Mouse (Mus musculus) cerebellum, postnatal 10 days (tissue): ENCODE data around the gene Pnpla3.

Source experiments
- DNase-seq, 2 experiments: peaks; one replicate each; pipeline ENCODE4 v3.0.0; 2021; ENCODE audit warnings: mixed read lengths in 2 of 2

Pnpla3 gene

DNA sequence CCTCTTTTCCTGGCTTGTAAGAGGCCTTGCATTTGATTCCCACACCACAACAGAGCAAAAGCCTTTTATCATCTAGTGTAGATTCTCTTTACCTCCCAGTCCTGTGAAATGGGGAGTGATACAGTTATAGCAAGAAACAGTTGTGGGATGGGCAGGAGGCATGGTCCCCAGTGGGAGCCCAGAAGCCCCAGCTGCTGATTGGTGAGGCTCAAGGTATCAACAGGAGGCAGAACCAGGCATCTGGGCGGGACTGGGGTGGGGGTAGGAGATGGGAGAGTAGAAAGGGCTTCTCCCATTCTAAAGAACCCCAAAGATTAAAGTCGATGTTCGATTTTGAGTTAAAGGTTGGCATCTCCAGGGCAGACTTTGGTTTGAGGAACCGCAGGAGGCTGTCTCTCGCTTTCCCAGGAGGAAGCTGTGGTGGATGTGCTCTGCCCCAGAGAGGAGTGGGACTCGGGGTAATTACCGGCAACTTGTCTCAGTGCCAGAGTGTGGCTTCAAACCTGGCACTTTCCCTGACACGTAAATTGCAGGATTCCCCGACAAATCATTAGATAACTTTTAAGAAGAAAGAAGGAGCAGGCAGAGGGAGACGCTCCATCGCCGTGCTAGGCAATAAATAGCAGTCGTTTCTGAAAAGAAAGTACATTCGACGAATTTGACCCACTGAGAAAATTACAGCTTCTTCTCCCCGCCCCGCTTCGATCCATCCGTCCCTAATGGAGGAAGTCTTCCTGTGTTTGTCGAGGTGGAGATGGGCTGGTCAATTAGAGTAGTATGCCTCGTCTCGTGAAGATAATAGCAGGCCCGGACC lies 50.5 kb downstream of the Pnpla3 start:
- DNase-seq: no peak

DNA sequence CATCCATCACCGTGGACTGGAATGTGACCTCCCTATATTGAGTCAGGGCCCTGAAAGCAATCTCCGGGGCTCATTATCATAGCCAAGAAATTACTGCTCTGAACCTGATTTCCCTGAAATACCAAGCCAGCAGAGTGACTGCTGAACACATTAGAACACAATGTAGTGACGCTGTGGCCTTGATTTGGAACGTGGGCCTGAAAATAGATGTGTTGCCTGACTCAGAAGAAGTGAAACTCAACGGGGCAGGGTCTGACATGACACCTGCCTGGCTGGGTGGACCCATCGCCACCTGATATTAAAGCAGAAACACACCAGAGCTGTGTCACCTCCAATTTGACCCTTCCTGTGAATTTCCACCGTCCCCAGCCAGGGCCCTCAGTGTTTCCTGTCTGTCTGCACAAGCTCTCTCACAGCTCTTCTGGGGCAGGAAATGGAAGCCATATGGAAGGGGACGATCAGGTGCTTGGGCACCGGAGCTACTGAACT lies 51.2 kb downstream of the Pnpla3 start:
- DNase-seq: no peak

DNA sequence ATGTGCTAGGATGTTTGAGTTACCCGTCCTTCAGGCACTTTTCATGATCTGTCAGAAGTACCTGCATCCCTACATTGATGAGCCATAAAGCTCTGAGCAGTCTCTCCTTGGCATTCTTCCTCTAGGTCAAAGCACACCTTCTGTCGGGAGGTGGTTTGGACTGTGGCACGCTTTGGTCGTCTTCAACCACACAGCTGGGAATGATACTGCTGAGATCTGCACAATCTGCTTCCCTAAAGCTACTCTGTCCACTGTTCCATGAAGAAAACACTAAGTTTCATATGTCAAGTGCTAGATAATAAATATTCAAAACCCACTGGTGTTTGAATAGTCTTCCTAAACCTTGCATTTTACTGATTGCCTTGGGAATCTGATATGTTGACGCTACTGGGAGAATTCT lies 53.9 kb downstream of the Pnpla3 start:
- DNase-seq: no peak

DNA sequence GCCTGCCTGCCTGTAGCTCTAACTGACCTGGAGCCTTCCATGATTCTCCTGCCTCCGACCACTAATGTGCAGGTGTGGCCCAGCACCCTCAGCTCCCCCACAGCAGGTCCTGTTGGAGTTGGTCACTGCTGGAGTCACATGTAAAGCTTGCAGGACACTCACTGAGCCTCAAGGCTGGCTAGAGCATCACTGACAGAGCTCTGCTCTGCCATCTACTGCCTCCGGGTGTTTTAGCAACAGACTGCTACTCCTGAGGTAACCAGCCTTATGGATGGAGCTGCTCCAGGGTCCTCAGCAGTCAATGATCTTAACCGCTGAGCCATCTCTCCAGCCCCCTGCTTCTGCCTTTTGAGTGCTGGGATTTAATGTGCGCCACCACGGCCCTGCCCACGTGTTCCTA lies 55.8 kb downstream of the Pnpla3 start:
- peak; percentile 60 to 62 for DNase-seq

DNA sequence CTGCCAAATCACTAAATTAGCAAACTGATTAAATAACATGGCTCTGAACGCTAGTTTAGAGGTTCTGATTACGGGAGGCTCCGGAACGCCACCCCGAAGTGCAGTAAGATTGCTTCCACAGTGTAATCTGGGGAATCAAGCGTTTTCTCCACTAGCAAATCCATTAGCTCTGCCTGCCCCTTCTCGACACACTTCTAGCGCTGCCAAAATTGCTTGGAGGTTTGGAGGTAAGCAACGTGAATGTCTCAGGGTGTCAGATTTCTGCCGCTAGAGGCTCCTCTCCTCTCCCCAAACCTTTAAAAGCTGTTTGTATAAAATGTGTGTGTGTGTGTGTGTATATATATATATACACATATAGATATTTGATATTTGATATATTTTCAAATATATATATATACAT lies 57.1 kb downstream of the Pnpla3 start:
- no peak for DNase-seq

DNA sequence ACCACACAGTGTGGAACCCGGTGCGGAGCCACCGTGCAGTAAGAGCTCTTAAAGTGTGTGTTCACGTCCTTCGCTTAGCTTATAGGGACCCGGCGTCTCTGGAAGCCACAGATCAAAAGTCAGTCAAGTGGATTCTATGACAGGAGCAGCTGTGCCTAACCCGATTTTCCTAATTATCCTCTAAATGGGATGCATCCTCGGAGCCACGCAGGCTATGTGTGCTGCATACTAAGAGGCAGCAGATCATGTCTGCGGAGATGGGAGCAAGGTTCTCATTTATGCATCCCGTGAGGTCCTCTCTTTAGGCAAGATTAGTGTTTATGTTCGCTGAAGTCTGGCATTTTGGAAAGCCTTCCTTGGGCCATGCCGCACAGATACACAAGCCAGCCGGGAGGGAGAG lies 59.3 kb downstream of the Pnpla3 start:
- DNase-seq: peak in 1 of 2 experiments; percentile 38

DNA sequence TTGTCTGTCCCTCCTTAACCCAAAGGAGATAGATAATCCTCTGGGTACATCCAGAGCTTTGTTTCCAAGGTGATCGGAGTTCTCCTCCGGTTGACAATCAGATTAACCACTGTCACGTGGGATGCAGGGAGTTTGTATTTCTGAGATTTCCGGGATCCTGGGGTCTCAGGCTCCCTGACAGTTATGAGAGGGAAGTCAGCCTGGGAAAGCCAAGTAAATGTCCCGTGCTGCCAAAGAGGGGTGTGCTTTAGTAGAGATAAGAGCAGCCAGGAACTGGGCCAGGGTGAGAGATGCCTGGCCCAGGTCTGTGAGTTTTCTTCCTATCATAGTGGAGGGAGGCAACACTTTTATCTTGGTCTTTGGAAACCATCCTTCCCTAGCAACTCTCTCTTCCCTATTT lies 63.0 kb downstream of the Pnpla3 start:
- DNase-seq: no peak

DNA sequence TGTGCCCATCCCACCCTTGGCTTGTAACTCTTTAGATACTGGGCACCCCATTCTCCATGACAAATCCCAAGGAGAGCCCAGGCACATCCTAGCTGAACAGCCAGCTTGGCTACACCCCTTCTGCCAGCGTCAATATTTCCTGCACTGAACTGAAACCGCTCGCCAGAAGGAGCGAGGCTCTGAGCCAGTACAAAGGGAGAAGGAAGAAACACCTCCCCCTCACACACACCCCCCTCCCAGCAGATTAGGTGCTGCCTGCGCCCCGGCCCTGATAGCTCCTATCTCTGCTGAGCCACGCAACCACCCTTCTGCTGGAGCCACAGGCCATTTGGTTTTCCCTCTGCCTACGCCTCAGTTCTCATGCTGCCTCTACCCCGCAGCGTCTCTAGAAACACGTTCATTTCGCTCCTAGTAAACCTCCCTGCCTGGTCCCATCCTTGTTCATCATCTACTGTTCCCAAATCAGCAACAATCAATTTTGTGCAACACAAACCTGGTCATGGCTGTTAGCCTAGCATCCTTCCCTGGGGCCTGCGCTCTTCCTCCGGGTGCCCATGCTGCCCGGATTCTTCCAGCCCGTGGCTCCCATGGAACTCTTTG lies 63.6 kb downstream of the Pnpla3 start:
- peak; percentile 75 to 77 for DNase-seq

DNA sequence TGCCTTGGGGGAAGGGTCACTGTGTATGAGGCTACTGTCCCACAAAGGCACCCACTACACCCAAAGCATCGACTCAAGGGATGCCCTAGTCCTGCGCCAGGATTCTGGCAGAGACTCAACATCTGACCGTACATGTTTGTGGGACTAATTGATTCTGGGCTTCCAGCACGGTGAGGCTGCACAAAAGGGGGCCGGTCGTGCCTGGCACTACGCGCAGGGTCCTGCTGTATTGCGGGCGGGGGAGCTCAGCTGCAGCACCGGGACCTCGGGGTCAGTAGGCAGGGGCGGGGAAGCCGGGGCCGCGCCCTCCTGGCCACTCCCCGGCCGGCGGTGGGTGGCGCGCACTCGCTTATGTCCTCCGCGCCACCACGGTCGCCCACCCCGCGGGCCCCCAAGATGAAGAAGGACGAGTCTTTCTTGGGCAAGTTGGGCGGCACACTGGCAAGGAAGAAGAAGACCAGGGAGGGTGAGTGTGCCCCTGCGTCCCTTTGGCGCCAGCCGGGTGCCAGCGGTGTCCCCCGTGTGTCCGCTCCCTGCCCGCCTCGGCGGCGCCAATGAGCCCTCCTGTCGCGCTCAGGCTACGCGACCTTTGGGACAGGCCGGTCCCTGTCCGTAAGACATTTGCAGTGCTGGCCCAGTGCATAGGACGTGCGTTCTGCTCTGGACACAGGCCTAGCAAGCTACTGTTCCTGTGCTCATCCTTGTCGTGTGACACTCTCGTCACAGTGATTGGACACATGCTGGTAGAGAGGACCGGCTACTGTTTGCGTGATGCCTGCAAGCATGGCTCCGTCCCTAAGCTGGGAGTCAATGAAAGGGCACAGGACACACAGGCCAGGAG lies 64.3 kb downstream of the Pnpla3 start, which contains the start of gene Parvb:
Gene Parvb, plus strand, starts transcription at position 323 of the 841 bp plus-strand sequence.
- DNase-seq: peak; percentile 63 to 71

DNA sequence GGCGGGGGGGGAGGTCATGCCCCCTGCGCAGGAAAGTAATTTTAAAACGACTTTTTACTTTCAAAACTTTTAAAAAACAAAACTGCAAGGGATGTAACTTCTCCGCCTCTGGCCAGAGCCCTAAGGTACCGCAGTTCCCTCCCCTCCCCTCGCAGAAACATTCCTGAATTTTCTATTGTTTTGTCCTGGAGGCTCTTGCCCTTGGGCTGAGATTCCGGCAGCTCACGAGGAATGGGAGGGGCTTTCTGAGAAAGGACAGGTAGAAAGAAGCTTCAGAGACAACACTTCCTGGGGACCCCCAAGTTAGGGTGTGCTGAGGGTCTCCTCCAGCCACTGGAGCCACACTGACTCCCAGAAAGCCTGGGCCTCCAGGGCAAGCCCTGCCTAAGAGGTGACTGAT lies 65.0 kb downstream of the Pnpla3 start:
- DNase-seq: no peak

DNA sequence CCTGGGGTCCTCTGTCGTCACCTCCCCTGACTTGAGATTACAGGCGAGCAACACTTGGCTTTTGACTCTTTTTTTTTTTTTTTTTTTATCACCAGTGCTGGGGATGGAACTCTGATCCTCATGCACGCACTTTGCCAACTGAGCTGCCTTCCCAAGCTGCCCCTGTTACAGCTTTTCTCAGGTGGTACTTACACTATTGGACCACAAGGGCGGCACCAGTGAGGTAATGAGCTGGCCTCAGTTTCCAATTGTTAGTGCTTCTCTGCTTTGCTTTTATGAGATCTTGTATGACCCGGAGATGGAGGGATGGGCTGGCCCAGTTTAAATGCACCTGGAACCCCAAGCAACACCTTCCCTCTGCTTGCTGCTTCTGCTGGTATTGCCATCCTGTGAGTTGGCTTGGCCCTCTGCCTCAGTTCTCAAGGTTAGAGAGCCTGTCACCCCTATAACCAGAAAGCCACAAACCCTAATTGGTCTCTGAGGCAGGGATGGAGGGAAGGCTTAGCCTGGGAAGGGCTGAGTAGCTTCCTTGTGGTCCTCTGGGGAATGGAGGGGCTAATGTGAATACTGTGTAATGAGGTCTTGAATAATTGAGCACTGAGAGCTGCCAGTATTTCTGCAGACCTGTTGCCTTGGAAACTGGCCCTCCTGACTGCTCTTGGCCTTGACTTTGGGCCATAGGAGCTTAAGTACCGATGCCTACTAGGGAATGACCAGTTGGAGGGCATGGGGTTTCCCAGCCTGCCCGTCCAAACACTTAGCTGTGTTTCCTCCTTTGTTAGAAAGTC lies 67.4 kb downstream of the Pnpla3 start:
- peak in 1 of 2 experiments; percentile 42 for DNase-seq

DNA sequence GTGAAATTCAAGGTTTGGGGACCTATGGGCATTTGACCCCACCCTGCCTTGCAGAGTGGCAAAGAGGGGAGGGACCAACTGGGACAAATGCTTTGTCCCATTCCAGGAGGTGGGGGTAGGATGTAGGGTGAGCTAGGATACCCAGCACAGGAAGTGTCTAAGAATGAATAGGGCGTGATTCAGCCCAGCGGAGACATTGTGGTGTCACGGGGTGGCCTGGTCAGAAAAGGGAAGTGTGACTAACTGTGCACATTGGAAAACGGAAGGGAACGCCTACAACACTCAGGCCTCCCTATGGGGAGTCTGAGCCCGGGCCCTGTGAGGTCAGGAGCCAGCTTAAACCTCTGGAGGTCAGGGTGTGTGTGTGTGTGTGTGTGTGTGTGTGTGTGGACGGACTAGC lies 68.0 kb downstream of the Pnpla3 start:
- no peak for DNase-seq
